Mouse (Mus musculus) embryonic facial prominence, embryonic 13.5 days (tissue): ENCODE measurements around the gene Bcas3. TPM values are rescaled to one million over a fixed set of nuclear protein-coding genes. Genes with fewer than 3 reads are reported as not detected.

Experiments used
- ATAC-seq: fragments of 200-750 bp; cut with Nextera tagmentation; 2 replicates; pipeline ENCODE4 v1.8.0; 2017; ENCODE audit warnings: low read depth; ENCODE audit not compliant: insufficient number of reproducible peaks, insufficient read depth, low FRiP score, low TSS enrichment
- H3K27ac ChIP-seq: fragments of 300-500 bp; sonication (generic); 2 replicates; pipeline ENCODE4 v1.5.1; 2015; ENCODE audit warnings: moderate library complexity, mild to moderate bottlenecking, inconsistent platforms
- H3K27me3 ChIP-seq: fragments of 300-500 bp; sonication (generic); 2 replicates; pipeline ENCODE4 v1.6.1; 2015; ENCODE audit warnings: mild to moderate bottlenecking, inconsistent platforms
- H3K36me3 ChIP-seq: fragments of 300-500 bp; sonication (generic); 2 replicates; pipeline ENCODE4 v1.6.1; 2015; ENCODE audit warnings: mild to moderate bottlenecking, inconsistent platforms
- H3K4me1 ChIP-seq: fragments of 300-500 bp; sonication (generic); 2 replicates; pipeline ENCODE4 v1.6.1; 2015; ENCODE audit warnings: inconsistent platforms
- H3K4me2 ChIP-seq: fragments of 300-500 bp; sonication (generic); 2 replicates; pipeline ENCODE4 v1.6.1; 2015; ENCODE audit warnings: moderate library complexity, mild to moderate bottlenecking, inconsistent platforms
- H3K4me3 ChIP-seq: fragments of 300-500 bp; sonication (generic); 2 replicates; pipeline ENCODE4 v1.5.1; 2015; ENCODE audit warnings: mild to moderate bottlenecking, inconsistent platforms
- H3K9ac ChIP-seq: fragments of 300-500 bp; sonication (generic); 2 replicates; pipeline ENCODE4 v1.6.1; 2015; ENCODE audit warnings: mild to moderate bottlenecking, inconsistent platforms
- H3K9me3 ChIP-seq: fragments of 300-500 bp; sonication (generic); 2 replicates; pipeline ENCODE4 v1.6.1; 2016; ENCODE audit warnings: inconsistent platforms
- WGBS: fragments of 180-500 bp; shearing (Covaris S2); methylation state at CpG from one replicate; pipeline ENCODE4 v1.1.7; 2015; ENCODE audit warnings: mixed read lengths; 5-methylcytosine and 5-hydroxymethylcytosine counted together
- polyA plus RNA-seq: library from polyadenylated mRNA; unstranded; fragments of >200 nt; fragmentation: Nextera tagmentation; extraction: Ambion mirVana; gene quantifications from 2 replicates; pipeline ENCODE4 v1.2.1, GENCODE M21; 2015

Bcas3 gene
- polyA plus RNA-seq, 1 experiment from 2014 or later, result 33.1 TPM

- Histone ChIP-seq H3K27me3 (no peaks in the 10 kb centered on the region), H3K27ac (no peak overlapping the region), H3K4me3 (no peak overlapping the region), H3K9ac (no peak overlapping the region), H3K4me2 (no peak overlapping the region), H3K36me3 (peaks cover 52% of the 10 kb centered on the region), H3K9me3 (no peaks in the 10 kb centered on the region), H3K4me1 (no peaks in the 10 kb centered on the region)
- 93% methylated on average over 7 of the region's 7 CpGs for WGBS
- ATAC-seq, result no peak
These were observed 23.6 kb upstream of the Bcas3 start for GRCm38 (mm10) chr11:85329167-85329894.

- H3K4me3 ChIP-seq, result no peak overlapping the region
- H3K27me3 ChIP-seq, result no peaks in the 10 kb centered on the region
- H3K27ac ChIP-seq, result no peak overlapping the region
- no peak for ATAC-seq
- H3K4me1 ChIP-seq, result no peaks in the 10 kb centered on the region
- 56% methylated on average over 4 of the region's 4 CpGs for WGBS
- peaks cover 69% of the 10 kb centered on the region for H3K36me3 ChIP-seq
- H3K9ac ChIP-seq, result no peak overlapping the region
- no peak overlapping the region for H3K4me2 ChIP-seq
- H3K9me3 ChIP-seq, result no peaks in the 10 kb centered on the region
These were observed 18.2 kb upstream of the Bcas3 start for GRCm38 (mm10) chr11:85334778-85335177.

- 95% methylated on average over 6 of the region's 6 CpGs for WGBS
- Histone ChIP-seq H3K4me3 (no peak overlapping the region), H3K4me1 (no peaks in the 10 kb centered on the region), H3K9ac (no peak overlapping the region), H3K4me2 (no peak overlapping the region), H3K27ac (no peak overlapping the region), H3K27me3 (no peaks in the 10 kb centered on the region), H3K9me3 (no peaks in the 10 kb centered on the region), H3K36me3 (peaks cover 60% of the 10 kb centered on the region)
- ATAC-seq, result no peak
These were observed 13.7 kb upstream of the Bcas3 start for GRCm38 (mm10) chr11:85339173-85339831.

GRCm38 (mm10) chr11:85340070-85340616 is 12.8 kb upstream of the Bcas3 start:
- WGBS, result 89% methylated on average over 7 of the region's 7 CpGs

GRCm38 (mm10) chr11:85353819-85354218 is 852 bp downstream of the Bcas3 start:
- Histone ChIP-seq H3K27me3 (no peaks in the 10 kb centered on the region), H3K9me3 (no peaks in the 10 kb centered on the region), H3K9ac (peak overlapping the region; percentile 83), H3K4me2 (peak overlapping the region; percentile 85), H3K4me3 (peak overlapping the region; percentile 68), H3K36me3 (no peaks in the 10 kb centered on the region; the same call in 1 of the 2 replicates), H3K4me1 (peaks cover 9% of the 10 kb centered on the region), H3K27ac (peak overlapping the region; percentile 44)
- 59% methylated on average over 4 of the region's 4 CpGs for WGBS
- ATAC-seq, result no peak

More at GRCm38 (mm10) chr11:85340070-85340616, 12.8 kb upstream of the Bcas3 start:
- Histone ChIP-seq H3K4me1 (no peaks in the 10 kb centered on the region), H3K4me2 (no peak overlapping the region), H3K9ac (no peak overlapping the region), H3K27ac (no peak overlapping the region), H3K9me3 (no peaks in the 10 kb centered on the region), H3K4me3 (no peak overlapping the region), H3K27me3 (no peaks in the 10 kb centered on the region), H3K36me3 (peaks cover 55% of the 10 kb centered on the region)
- ATAC-seq, result no peak

- no peaks in the 10 kb centered on the region for H3K9me3 ChIP-seq
- H3K4me1 ChIP-seq, result no peaks in the 10 kb centered on the region
- no peak for ATAC-seq
- H3K27me3 ChIP-seq, result no peaks in the 10 kb centered on the region
- H3K4me2 ChIP-seq, result no peak overlapping the region
- peaks cover 33% of the 10 kb centered on the region for H3K36me3 ChIP-seq
- 94% methylated on average over 6 of the region's 6 CpGs for WGBS
- H3K27ac ChIP-seq, result no peak overlapping the region
- H3K9ac ChIP-seq, result no peak overlapping the region
- no peak overlapping the region for H3K4me3 ChIP-seq
These were observed 6.7 kb downstream of the Bcas3 start for GRCm38 (mm10) chr11:85359641-85360040.

- no peak overlapping the region for H3K4me3 ChIP-seq
- WGBS, result 78% methylated on average over 8 of the region's 8 CpGs
- no peak overlapping the region for H3K9ac ChIP-seq
- ATAC-seq, result no peak
- H3K4me1 ChIP-seq, result no peaks in the 10 kb centered on the region
- H3K27ac ChIP-seq, result no peak overlapping the region
- H3K36me3 ChIP-seq, result peaks cover 45% of the 10 kb centered on the region
- no peaks in the 10 kb centered on the region for H3K27me3 ChIP-seq
- H3K4me2 ChIP-seq, result no peak overlapping the region
- H3K9me3 ChIP-seq, result no peaks in the 10 kb centered on the region
These were observed 8.7 kb downstream of the Bcas3 start for GRCm38 (mm10) chr11:85361621-85362020.

GRCm38 (mm10) chr11:85366168-85366567 is 13.2 kb downstream of the Bcas3 start:
- WGBS, result 89% methylated on average over 3 of the region's 3 CpGs

GRCm38 (mm10) chr11:85367823-85368222 is 14.9 kb downstream of the Bcas3 start:
- H3K9ac ChIP-seq, result no peak overlapping the region
- no peak overlapping the region for H3K4me2 ChIP-seq
- H3K4me1 ChIP-seq, result no peaks in the 10 kb centered on the region
- ATAC-seq, result no peak
- H3K27me3 ChIP-seq, result no peaks in the 10 kb centered on the region
- peaks cover 49% of the 10 kb centered on the region for H3K36me3 ChIP-seq
- H3K27ac ChIP-seq, result no peak overlapping the region
- WGBS, result 76% methylated on average over 3 of the region's 3 CpGs
- no peak overlapping the region for H3K4me3 ChIP-seq
- H3K9me3 ChIP-seq, result no peaks in the 10 kb centered on the region

More at GRCm38 (mm10) chr11:85366168-85366567, 13.2 kb downstream of the Bcas3 start:
- H3K9me3 ChIP-seq, result no peaks in the 10 kb centered on the region
- no peaks in the 10 kb centered on the region for H3K4me1 ChIP-seq
- H3K27ac ChIP-seq, result no peak overlapping the region
- no peaks in the 10 kb centered on the region for H3K27me3 ChIP-seq
- no peak for ATAC-seq
- H3K4me3 ChIP-seq, result no peak overlapping the region
- H3K9ac ChIP-seq, result no peak overlapping the region
- H3K4me2 ChIP-seq, result no peak overlapping the region
- peaks cover 45% of the 10 kb centered on the region for H3K36me3 ChIP-seq

- Histone ChIP-seq H3K27me3 (no peaks in the 10 kb centered on the region), H3K4me1 (peaks cover 9% of the 10 kb centered on the region; the same call in 1 of the 2 replicates), H3K9ac (no peak overlapping the region), H3K36me3 (no peaks in the 10 kb centered on the region), H3K4me3 (no peak overlapping the region), H3K4me2 (no peak overlapping the region), H3K27ac (no peak overlapping the region), H3K9me3 (no peaks in the 10 kb centered on the region)
- ATAC-seq, result no peak
- WGBS, result 88% methylated on average over 3 of the region's 3 CpGs
These were observed 26.1 kb downstream of the Bcas3 start for GRCm38 (mm10) chr11:85379091-85379490.

- WGBS, result 16% methylated on average over 1 of the region's 1 CpGs
- H3K27ac ChIP-seq, result no peak overlapping the region
- H3K4me1 ChIP-seq, result peaks cover 12% of the 10 kb centered on the region; the same call in 1 of the 2 replicates
- H3K36me3 ChIP-seq, result no peaks in the 10 kb centered on the region
- no peak overlapping the region for H3K4me3 ChIP-seq
- H3K9me3 ChIP-seq, result no peaks in the 10 kb centered on the region
- H3K9ac ChIP-seq, result no peak overlapping the region
- ATAC-seq, result no peak
- H3K27me3 ChIP-seq, result no peaks in the 10 kb centered on the region
- H3K4me2 ChIP-seq, result no peak overlapping the region
These were observed 27.1 kb downstream of the Bcas3 start for GRCm38 (mm10) chr11:85380046-85380445.

- Histone ChIP-seq H3K4me1 (peaks cover 11% of the 10 kb centered on the region; the same call in 1 of the 2 replicates), H3K36me3 (no peaks in the 10 kb centered on the region), H3K27ac (no peak overlapping the region), H3K9me3 (no peaks in the 10 kb centered on the region), H3K9ac (no peak overlapping the region), H3K4me2 (no peak overlapping the region), H3K4me3 (no peak overlapping the region), H3K27me3 (no peaks in the 10 kb centered on the region)
- WGBS, result 7% methylated on average over 4 of the region's 4 CpGs
- ATAC-seq, result 0 out of 2 replicates have a peak, but pooled peaks have one; percentile 62
These were observed 29.1 kb downstream of the Bcas3 start for GRCm38 (mm10) chr11:85382055-85382454.
